Mouse (Mus musculus) embryo, embryonic 10.5 days (tissue): ENCODE results near the gene Pi4ka.

ENCODE experiments used
- DNase-seq: peaks from one replicate; pipeline ENCODE4 v3.0.0-alpha.2; 2015; ENCODE audit warnings: low spot score

The Pi4ka gene

DNA sequence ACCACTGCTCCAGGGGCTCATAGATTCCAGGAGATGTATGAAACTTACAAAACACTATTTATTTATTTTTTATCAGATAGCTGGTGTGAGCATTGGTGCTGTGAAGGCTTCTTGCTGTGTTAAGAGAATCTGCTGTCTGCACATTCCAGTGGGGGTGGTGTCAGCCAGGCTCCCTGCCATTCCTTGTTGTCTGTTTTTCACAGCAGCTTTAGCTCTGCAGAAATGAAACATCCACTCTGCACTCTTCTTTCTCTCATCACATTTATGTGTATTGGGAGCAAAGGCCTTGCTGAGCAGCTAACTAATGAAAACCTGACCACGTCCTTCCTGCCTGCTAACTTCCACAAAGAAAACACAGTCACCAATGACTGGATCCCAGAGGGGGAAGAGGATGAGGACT is 70.0 kb downstream of the Pi4ka start:
- DNase-seq = no peak

DNA sequence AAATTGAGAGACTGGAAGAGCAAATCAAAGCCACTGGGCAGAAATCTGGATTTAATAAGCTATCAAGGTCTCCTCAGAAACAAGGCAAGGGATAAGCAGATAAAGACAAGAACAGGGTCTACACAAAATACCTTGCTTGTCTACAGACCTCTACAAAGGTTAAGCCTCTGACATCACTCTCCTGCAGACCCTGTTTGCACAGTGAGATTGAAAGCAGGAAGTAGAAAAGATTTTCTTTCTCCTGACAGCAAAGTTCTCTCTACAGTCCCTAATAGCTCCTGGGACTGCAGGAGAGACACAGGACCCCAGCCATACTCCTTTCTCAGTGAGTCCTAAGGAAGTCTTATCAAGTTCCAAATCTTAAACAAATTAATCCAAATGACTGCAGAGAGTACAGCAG is 71.5 kb downstream of the Pi4ka start:
- no peak for DNase-seq

DNA sequence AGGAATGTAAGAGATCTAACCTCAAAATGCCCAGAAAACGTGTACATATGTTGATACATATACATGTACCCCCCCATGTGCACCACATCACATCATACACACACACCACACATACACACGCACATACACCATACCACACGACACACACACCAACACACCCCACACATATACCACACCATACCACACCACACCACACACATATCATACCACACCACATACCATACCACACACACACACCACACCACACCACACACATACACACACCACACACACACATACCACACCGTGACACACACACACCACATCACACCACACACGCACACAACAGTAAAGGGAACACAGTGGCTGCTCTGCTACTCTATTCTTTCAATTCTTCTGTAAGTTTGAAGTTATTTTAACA is 74.3 kb downstream of the Pi4ka start:
- no peak for DNase-seq

DNA sequence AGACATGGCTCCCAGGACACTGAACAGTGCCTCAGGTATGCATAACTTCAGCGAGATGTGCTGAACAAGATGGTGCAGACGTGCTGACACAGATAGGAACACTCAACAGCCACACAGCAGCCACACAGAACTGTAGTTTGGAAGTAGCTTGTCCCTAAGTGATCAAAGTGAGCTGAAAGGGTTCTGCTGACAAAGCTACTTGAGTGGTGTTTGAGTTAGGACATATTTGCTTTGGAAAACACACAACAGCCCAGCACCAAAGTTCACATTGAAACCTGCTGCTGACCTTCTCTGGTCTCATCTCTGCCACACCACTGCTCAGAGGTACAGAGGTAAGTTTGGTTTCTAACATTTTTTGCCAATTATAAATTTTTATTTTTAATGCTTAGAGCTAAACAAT is 75.0 kb downstream of the Pi4ka start, which contains the start of gene Serpind1:
Gene Serpind1, plus strand, starts transcription at position 256 of the 400 bp plus-strand sequence.
- DNase-seq = no peak

DNA sequence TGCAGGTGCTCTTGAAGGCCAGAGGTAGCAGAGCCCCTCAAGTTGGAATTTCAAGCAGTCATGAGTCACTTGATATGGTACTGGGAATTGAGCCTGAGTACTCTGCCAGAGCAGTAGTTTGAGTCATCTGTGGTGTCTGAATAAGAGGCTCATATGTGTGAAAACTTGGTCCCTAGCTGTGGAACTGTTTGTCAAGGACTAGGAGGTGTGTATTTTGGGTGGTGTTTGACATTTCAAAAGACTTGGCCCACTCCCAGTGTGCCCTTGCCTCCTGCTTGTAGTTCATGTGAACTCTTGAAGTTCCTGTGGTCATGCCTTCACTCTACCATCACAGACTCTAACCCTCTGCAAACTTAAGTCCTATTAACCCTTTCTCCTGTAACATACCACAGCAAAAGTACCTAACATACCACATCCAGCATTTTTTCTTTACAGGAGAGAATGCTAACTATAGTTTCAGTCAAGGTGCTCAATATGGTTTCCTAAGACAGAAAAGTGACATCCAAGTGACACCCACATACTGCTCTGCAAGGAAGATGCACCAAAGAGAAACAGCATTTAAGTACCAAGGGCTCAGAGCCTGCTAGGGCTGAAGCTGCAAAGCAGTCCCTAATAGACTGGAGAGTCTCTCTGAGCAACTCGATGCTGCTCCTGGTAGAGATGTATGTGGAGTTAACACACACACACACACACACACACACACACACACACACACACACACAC is 76.1 kb downstream of the Pi4ka start:
- DNase-seq = no peak

DNA sequence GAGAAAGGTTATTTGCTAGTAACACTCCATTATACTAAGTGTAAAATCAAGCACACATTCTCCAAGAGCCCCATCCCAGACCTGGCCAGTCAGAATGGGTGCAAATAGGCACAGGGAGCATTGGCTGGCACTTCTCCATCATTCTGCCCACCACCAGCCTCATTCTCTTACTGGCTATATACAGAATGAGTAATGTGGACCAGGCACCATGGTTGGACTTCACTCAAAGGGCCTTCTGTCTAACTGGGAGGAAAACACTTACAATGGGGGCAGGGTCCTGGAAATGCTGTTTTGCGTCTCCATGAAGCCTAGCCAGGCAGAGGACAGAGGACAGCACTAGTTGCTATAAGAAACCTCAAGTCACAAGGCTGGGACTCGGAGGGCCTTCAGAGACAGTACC is 80.0 kb downstream of the Pi4ka start:
- no peak for DNase-seq

DNA sequence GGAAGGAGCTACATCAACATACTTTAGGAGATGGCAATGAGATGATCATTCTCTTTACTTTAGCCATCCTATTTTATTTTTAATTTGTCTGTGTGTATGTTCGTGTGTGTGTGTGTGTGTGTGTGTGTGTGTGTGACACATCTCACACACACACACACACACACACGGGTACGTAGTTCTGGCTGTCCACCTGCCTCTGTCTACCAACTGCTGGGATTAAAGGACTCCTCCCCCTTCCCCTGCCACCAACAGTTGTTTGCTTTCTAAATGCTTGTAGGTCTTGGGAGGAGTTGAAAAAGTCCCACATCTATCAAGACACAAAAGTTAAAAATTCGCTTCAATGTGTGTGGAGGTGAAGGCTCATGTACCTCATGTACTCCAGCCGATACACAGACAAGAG is 81.4 kb downstream of the Pi4ka start:
- no peak for DNase-seq

DNA sequence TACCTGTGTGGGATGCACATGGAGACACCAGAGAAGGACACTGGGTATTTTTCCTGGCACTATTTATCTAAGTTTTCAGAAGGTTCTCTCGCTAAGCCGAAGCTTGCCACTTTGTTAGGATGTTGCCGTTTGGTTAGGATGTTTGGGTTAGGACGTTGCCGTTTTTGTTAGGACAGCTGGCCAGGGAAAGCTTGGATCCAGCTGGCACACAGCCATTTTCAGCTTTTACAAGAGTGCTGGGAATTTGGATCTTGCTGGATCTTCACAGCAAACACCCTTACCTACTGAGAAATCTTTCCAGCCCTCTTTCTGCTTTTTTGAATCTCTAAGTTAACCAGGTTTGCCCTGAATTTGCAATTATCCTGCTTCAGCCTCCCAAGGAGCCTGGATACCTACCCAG is 84.6 kb downstream of the Pi4ka start:
- no peak for DNase-seq

DNA sequence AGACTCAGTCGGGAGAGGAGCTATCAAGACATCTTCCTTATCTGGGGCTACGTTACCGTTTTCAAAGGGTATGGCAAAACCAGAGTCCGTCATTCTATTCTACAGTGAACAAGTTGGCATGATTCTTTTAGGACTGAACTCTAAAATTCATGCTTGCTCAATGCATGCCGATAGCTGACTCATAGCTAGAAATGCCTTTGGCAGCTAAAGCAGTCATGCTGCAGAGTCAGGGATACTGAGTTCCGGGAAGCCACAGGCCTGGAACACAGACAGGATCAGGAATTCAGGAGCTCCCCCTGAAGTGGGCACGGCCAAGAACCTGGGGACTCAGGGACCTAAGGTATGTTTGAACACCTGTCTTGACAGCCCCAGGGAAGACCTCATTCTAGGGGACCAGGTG is 89.6 kb downstream of the Pi4ka start:
- DNase-seq = no peak

DNA sequence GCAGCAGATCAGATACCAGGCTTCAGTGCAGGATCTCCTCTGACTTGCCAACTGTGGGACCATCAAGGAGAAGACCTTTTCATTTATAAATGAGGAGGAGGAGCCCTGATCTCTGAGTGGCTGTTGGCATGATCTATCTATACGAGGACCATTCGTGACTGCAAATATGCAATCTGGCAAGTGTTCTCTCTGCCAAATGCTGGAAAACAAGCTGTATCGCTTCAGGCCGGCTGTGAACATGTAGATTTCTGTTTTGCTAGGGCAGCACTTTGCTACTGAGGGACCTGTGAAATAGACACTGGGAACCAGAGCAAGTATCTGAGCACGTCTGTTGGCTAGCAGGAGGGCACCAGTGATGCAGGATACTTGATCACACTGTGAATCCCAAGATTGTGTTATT is 93.6 kb downstream of the Pi4ka start:
- no peak for DNase-seq

DNA sequence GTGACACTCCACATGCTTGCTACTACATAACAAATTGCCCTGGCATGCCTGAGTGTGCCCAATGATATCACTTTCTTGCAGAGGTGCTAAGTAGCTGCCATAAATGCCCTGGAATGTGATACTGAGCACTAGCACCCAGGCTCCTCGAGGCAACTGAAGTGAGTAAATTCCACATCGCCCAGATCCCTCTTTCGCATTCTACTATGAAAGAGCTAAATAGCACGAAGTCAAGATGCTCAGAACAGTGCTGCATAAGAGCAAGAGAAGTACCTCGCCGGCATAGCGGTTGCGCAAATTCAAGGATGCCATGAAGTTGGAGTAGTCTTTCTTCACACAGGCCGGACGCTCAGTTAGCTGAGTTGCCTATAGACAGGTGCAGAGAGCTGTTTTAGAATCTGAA is 97.1 kb downstream of the Pi4ka start:
- no peak for DNase-seq

DNA sequence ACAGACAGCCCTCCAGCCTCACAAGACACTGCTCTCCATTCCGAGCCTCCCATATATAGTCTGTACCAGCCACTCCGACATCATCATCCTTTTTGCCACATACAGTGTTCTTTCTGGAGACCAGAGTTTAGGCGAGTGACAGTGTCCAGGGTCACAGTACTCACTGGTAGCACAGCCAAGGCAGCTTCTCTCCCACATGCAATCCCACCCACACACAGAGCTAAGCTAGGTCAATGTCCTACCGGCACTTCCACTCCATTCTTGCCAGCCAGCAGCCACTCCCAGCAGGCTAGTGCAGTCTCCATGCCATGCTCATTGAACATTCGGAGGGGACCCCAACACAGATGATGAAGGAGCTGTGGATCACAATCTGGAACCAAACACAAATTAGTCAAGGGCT is 98.7 kb downstream of the Pi4ka start:
- DNase-seq = no peak

DNA sequence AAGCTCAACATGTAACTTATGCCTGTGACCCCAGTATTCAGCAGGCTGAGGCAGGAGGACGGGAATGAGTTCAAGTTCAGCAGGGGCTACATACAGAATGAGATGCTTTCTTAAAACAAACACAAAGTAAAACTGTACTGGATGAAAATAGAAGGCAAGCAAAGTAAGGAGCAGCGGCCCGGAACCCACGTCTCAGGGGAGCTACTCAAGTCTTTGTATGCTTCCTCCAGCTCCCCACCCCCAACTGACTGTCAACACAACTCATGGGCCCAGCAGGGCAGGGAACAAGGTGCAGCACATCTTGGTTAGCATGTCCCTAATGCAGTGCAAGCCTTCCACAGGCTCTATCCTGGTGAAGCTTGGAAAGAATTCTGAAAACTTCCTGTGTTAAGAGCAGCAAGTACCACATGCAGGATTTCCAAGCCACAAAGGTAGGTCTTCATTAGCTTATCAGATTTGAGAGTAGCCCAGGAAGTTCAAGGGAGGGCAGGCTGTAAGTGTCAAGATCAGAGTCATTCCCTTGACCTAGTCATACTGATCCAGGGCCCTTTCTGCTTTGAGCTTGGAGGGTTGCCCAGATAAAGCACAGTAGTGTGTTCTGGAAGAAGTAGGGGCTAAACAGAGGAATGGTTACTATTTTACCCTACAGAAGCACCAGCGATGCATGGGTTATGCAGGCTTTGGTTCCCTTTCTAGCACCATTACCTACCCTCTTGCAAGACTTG is 102.4 kb downstream of the Pi4ka start:
- no peak for DNase-seq

DNA sequence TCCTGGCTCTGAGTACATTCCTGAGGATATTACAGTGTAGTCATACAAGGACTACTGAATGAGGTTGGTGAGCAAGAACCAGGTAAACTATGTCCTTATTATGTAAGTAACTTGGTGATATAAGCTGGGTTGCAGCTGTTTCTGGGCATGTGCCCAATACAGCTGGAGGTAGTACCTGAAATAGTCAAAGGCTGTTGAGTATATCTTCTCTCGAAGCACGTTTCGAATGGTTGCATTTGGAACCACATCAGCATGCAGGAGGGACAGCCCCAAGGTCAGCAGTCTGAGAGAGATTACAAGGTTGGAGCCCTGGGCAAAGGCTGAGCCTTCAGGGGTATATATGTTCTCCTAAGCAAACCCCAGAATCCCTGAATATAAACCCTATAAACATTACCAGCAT is 105.3 kb downstream of the Pi4ka start:
- no peak for DNase-seq

DNA sequence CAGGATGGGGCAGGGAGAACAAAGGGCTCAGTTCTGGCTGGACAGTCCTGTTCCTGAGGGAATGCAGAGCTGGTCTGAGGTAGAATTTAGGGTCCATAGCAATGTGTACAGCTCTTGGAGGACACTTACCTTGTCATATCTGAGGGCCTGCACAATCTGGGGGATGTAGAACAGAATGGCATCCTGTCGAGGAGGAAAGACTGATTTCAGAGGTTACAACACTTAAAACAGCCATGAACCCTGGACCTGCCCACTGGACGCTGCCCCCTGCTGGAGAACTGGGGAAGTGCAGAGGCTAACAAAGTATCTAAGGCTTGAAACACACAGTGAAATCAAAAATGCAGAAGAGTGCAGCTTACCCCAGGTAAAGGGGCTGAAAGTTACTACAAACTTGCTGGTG is 113.4 kb downstream of the Pi4ka start:
- peak; percentile 85 for DNase-seq

DNA sequence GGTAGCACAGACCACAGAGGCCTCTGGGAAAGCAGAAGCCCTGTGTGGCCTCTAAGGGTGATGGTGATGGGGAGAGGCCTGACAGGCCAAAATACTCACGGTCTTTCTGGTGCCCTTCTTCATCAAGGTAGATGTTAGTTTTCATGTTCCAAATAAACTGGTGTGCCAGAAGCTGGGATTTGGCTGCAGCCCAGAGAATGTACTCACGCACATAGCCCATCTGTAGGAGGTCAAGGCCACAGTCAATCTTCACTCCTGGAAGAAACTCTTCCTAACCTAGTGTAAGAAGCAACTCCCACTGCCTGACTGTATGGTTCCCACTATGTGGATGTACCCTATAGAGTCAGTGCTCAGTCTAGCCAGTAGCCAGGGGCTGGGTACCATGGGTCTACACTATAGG is 115.1 kb downstream of the Pi4ka start:
- no peak for DNase-seq

DNA sequence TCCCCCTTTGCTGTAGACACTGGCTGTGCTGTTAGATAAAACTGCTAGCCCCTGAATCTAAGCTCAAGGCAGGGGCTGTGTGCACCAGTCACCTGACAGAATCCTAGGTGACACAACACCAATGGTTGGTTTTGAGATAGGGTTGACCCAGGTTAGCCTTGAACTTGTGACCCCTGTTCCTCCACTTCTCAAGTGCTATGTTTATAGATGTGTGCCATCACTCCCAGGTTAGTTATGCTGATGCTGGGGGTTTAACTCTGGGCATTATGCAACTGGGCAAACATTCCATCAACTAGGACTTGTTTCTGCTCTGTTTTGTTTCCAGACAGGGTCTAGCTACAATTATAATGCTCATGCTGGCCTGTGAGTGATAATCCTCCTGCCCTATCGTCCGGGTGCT is 119.0 kb downstream of the Pi4ka start:
- no peak for DNase-seq

DNA sequence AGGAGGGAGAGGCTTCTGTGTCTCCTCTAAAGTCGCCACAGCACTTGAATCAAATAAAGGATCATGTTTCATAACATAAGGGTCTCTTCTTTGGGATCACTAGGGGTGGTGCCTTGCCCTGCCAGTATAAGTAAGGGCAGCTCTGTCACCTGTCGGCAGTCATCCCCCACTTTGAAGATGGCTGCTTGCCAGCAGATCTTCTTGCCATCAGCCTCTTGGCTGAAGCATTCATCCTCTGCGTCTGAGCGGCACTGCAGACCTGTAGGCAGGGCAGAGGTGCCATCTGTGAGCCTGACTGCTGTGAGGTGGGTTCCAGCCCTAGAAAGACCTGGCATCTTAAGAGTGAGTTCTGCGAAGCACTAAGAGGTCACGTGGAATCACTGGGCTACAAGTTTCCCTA is 123.0 kb downstream of the Pi4ka start:
- no peak for DNase-seq

DNA sequence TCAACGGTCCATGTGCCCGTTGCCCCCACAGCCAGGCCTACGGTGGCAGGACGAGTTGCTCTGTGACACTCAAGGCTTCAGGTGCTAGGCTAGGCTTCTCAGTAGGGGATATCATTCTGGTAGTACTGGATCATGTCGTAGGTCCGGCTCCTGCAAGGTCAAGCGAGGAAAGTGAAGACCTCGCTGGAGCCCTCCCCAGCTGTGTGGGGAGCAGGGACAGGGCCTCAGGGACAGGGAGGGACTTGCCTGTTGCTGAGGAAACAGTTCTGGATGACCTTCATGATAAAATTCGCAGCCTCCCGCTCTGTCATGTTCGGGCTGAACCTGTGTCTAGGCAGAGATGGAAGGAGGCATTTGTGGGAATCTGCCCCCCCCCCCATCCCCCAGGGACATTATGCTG is 125.6 kb downstream of the Pi4ka start:
- DNase-seq = no peak

DNA sequence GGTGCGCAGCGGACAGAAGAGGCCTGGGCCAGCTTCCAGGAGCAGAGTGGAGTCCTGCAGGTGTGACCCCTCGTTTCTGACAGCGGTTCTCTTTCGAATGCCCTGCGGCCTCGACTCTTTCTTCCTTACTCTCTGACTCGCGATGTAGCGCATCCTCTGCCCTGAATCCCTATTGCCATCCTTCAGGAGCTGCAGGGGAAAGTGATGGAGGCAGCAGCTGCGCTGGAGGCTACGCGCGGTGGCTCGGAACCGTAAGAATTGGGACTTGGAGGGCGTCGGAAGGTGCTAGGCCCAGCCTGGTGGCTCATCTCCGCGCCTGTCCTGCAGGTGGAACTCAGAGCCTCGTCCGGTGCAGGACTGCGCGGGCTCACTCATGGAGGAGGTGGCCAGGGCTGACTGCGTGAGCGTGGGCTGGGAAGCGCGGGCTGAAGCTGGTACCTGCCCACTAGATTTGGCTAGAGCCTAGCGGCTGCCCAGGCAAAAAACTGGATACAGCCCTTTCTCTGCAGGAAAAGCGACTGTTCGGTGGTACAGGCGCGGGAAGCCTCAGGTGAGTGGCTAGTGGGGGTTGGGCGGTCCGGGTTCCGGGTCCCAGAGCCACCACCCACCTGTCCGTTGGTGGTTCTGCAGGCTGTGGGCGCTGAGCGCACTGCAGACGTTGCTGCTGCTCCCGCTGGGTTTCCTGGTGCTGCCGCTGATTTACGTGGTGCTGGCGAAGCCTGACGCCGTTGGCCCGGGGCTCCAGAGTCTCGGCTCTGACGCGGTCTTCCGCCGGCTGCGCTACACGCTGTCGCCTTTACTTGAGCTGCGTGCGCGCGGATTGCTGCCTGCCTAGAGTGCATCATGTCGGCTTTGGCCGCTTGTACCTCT is 128.5 kb downstream of the Pi4ka start:
- peak; percentile 57 for DNase-seq

DNA sequence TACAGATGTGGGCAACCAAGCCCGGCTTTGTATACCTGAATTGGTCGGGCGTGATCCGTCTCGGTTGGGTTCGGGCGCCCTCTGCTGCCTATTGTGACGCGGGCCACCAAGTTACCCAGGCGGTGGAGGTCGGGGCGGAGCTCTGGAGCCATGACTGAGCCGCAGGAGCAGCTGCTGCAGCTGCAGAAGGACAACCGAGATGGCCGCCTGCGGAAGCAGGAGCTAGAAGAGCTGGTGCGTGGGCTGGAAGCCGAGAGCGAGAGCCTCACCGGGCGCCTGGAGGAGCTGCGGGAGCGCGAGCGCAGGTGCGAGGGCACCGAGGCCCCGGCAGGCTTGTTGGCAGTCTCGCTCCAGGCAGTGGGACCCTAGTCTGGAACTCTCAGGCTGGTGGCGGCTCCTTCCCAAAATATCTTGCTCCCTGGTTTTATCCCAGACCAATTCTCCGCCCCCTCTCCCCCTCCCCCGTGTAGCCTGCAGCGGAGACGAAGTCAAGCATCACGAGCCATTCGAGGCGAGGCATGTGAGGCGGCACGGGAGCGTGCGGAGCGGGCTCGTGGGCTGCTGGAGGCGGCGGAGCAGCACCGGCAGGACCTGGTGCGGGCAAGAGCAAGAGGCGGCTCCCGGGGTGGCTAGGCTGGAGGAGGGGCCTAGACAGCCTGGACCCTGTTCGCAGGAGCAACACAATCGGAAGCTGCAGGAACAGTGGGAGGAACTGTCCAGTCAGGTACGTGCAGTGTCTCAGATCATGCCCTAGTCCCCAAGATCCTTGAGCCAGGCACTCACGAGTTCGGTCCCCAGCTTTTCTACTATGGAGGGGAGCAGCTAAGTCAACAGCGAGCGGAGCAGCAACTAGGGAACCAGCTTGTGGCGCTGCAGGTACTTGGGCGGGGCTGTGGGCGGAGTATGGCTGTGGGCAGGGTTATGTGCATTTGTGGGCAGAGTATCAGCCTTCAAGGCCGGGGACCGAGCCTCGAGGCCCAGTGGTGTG is 129.7 kb downstream of the Pi4ka start:
- DNase-seq = peak; percentile 97

DNA sequence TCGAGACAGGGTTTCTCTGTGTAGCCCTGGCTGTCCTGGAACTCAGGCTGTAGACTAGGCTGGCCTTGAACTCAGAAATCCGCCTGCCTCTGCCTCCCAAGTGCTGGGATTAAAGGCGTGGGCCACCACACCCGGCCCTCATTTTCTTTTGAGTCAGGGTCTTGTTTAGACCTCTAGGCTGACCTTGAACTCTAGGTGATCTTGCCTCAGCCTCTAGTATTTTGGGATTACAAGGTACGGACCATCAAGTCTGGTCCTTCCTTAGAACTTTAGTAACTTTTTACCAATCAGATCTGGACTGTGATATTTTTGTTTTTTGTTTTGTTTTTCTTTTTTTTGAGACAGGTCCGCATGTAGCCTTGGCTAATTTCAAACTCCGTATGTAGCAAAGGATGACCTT is 130.4 kb downstream of the Pi4ka start, which contains the start of gene Tmem191c:
Gene Tmem191c, plus strand, starts transcription at position 357 of the 400 bp plus-strand sequence.
- DNase-seq = no peak
